Mouse (Mus musculus): ENCODE data around the gene Sash3. TPM values are rescaled to one million over a fixed set of nuclear protein-coding genes. Genes with fewer than 3 reads are reported as not detected.
A peak's percentile ranks its signal among the peaks of the same experiment; 100 is the strongest.

Gene Sash3
- polyA plus RNA-seq (2014; fragmentation: Nextera tagmentation; extraction: Ambion mirVana), result 2.1 and 2.6 TPM in 2 replicates

DNA sequence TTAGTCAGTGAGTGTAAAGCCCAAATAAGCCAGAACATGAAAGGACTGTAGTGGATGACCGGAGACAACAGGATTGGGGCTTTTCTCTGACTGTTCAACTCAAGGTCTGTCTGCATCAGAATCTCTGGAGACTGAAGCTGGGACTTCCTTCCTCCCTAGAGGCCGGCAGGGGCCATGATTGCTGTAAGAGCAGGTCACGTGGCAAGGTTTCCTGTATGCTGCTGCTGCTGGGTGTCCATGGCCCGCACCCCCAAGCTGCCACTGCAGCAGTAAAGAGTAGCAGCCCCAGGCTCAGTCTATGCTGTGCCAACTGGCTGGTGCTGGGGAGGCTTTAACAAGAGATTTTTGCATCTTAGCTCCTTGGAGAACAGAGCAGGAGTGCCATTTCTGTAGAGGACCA, at the start of gene Sash3:
TSS of gene Sash3 (plus strand) at position 175 of the 400 bp plus-strand sequence.
- Histone ChIP-seq H3K27ac (ENCODE audit: low read depth) (no peak within 1 kb of the TSS), H3K27me3 (ENCODE audit: insufficient read depth, low read length) (no peaks in the 10 kb centered on the region), H3K9ac (no peak within 1 kb of the TSS), H3K9me3 (ENCODE audit: low read depth, low read length) (no peaks in the 10 kb centered on the region), H3K4me1 (ENCODE audit: insufficient read depth) (no peaks in the 10 kb centered on the region), H3K4me3 (ENCODE audit: low read depth, low read length) (no peak within 1 kb of the TSS), H3K36me3 (ENCODE audit: insufficient read depth) (no peaks in the 10 kb centered on the region), H3K4me2 (no peak within 1 kb of the TSS)
- ATAC-seq (ENCODE audit: insufficient read depth) (no peak), DNase-seq (no peak)
- WGBS, result 77% methylated on average over 4 of the region's 4 CpGs
- TF ChIP-seq CTCF (IDR thresholded peaks at IDR 0.05; ENCODE audit: low read depth), result no peak

DNA sequence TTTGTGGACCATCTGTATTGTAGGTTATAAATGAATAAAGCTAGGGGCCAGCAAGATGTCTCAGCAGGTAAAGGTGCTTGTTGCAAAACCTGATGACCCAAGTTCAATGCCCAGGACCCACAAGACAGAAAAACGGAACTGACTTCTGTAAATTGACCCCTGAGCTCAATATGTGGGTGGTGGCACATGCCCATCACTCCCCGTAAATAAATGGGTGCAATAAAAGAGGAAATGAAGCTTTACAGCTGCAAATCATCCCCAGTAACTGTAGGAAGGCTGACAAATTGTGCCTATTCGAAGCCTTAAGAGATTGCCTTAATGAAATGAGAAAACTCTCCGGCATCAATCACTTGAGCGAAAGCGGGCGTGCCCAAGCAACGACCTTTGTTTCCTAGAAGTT, 49.7 kb upstream of the Sash3 start:
- no peak overlapping the region for H3K27ac ChIP-seq (ENCODE audit: low read depth)
- H3K4me2 ChIP-seq, result no peak overlapping the region
- DNase-seq (no peak), ATAC-seq (ENCODE audit: insufficient read depth) (no peak)
- 63% methylated on average over 8 of the region's 8 CpGs for WGBS
- no peaks in the 10 kb centered on the region for H3K9me3 ChIP-seq (ENCODE audit: low read depth, low read length)
- no peaks in the 10 kb centered on the region; the same call in 1 of the 2 replicates for H3K4me1 ChIP-seq (ENCODE audit: insufficient read depth)
- H3K4me3 ChIP-seq (ENCODE audit: low read depth, low read length), result no peak overlapping the region
- H3K27me3 ChIP-seq (ENCODE audit: insufficient read depth, low read length), result no peaks in the 10 kb centered on the region
- no peak for TF ChIP-seq CTCF (IDR thresholded peaks at IDR 0.05; ENCODE audit: low read depth)
- H3K9ac ChIP-seq, result no peak overlapping the region
- H3K36me3 ChIP-seq (ENCODE audit: insufficient read depth), result no peaks in the 10 kb centered on the region

DNA sequence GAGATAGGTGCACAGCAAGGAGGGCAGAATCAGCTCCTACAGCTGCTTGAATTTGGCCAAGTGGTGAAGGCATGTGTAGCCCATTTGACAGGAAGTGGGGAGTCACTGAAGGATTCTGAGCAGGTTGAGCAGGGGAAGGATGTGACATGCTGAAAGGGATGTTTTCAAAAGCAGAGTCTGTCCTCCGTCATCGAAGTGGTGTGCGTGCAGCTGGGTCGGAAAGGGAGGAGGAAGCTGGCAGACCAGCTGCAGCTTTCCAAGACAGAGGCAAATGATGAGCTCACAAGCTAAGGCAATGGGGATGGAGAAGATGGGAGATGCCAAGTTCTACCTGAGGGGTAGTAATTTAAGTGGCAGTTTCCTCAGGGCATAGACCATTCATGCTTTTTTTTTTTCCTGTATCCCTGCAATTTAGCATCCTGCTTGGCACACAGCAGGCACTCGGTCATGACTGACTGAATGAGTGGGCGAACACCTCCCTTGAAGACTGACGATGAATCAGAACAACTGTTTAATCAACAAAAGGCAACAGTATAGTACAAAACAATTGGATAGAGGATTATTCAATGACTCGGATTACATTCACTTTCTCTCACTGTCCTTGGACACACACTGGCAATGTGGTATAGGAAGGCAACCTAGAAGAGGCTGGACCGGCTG, 47.6 kb upstream of the Sash3 start:
- WGBS, result 77% methylated on average over 9 of the region's 9 CpGs
- DNase-seq, result no peak
- H3K27me3 ChIP-seq (ENCODE audit: insufficient read depth, low read length), result no peaks in the 10 kb centered on the region

DNA sequence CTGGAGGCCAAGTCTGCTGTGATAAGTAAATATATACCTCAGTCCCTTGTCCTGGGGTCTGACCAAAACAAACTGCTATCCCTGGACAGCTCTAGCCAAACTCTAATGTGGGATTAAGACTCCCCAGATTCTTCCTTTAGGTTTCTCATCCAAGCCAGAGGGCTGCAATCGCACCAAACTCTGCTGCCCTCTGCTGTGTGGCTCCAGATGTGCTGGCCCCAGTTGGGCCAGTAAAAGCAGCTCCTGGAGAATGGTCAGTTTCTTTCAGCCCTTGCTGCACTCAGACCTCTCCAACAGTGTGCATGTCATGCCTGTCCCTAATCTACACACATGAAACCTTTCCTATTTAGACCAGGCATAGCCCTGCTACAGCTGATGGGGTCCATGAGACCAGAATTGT, 46.4 kb upstream of the Sash3 start:
- no peaks in the 10 kb centered on the region for H3K27me3 ChIP-seq (ENCODE audit: insufficient read depth, low read length)
- H3K4me3 ChIP-seq (ENCODE audit: low read depth, low read length), result no peak overlapping the region
- H3K4me1 ChIP-seq (ENCODE audit: insufficient read depth), result no peaks in the 10 kb centered on the region
- no peak overlapping the region for H3K27ac ChIP-seq (ENCODE audit: low read depth)
- ATAC-seq (ENCODE audit: insufficient read depth) (no peak), DNase-seq (peak; percentile 63)
- no peaks in the 10 kb centered on the region for H3K9me3 ChIP-seq (ENCODE audit: low read depth, low read length)
- H3K36me3 ChIP-seq (ENCODE audit: insufficient read depth), result no peaks in the 10 kb centered on the region
- H3K4me2 ChIP-seq, result no peak overlapping the region
- peak; percentile 57 for TF ChIP-seq CTCF (IDR thresholded peaks at IDR 0.05; ENCODE audit: low read depth)
- H3K9ac ChIP-seq, result no peak overlapping the region
- 6% methylated on average over 1 of the region's 1 CpGs for WGBS

More for the DNA sequence above, 47.6 kb upstream of the Sash3 start:
- Histone ChIP-seq H3K9ac (no peak overlapping the region), H3K4me3 (ENCODE audit: low read depth, low read length) (no peak overlapping the region), H3K4me2 (no peak overlapping the region), H3K36me3 (ENCODE audit: insufficient read depth) (no peaks in the 10 kb centered on the region), H3K4me1 (ENCODE audit: insufficient read depth) (no peaks in the 10 kb centered on the region), H3K9me3 (ENCODE audit: low read depth, low read length) (no peaks in the 10 kb centered on the region), H3K27ac (ENCODE audit: low read depth) (no peak overlapping the region)
- no peak for TF ChIP-seq CTCF (IDR thresholded peaks at IDR 0.05; ENCODE audit: low read depth)
- no peak for ATAC-seq (ENCODE audit: insufficient read depth)

DNA sequence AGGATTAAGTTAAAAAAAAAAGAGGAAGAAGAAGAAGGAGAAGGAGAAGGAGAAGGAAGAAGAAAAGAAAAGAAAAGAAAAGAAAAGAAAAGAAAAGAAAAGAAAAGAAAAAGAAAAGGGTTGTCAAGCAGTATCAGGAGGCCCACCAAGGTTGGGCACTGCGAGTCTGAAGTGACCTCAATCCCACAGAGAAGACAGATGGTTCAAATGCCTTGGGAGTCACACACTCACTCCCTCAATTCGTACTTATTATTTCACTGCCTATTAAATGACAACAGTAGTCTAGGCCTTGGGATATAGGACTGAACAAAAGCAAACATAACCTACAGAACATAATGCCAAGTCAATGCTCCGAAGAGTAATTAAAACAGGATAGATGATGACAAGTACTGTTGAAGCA, 43.0 kb upstream of the Sash3 start:
- 77% methylated on average over 3 of the region's 3 CpGs for WGBS
- H3K9me3 ChIP-seq (ENCODE audit: low read depth, low read length), result no peaks in the 10 kb centered on the region
- no peaks in the 10 kb centered on the region for H3K36me3 ChIP-seq (ENCODE audit: insufficient read depth)
- no peak for DNase-seq
- no peak for TF ChIP-seq CTCF (IDR thresholded peaks at IDR 0.05; ENCODE audit: low read depth)
- H3K4me1 ChIP-seq (ENCODE audit: insufficient read depth), result no peaks in the 10 kb centered on the region
- no peak overlapping the region for H3K4me3 ChIP-seq (ENCODE audit: low read depth, low read length)
- no peaks in the 10 kb centered on the region for H3K27me3 ChIP-seq (ENCODE audit: insufficient read depth, low read length)
- no peak overlapping the region for H3K4me2 ChIP-seq
- no peak overlapping the region for H3K9ac ChIP-seq
- no peak for ATAC-seq (ENCODE audit: insufficient read depth)
- no peak overlapping the region for H3K27ac ChIP-seq (ENCODE audit: low read depth)

DNA sequence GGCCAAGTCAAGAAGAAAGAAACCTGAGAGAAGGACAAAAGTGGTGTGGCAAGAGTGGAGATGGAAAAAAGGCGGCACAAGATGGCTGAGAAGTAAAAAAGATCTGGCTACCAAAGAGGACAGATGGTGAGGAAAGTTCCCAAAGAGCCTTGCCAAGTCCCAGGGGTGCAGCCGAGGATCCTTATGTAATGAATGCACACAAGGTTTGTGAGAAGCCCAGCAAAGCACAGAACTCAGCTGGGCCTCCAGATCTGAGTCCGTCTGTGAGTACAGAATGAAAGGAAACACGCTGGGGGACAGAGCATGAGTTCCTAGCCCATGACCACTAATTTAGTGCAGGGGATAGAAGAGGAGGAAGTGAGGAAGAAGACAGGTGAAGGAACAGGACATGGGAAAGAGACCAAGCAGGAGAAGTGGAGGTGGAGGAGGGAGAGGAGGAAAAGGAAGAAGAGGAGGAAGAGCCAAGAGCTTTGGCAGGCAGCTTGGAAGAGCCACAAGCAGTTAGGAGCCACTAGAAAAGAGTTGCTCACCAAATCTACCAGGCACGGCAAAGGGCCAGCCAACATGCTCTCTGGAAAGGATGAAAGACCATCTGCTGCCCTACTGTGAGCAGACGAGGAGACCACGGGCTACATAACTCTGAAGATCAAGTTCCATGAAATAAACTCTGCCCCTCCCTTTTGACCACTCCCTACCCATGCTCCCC, 41.3 kb upstream of the Sash3 start:
- 0 out of 2 replicates have a peak, but pooled peaks cover 3% of the 10 kb centered on the region for H3K4me1 ChIP-seq (ENCODE audit: insufficient read depth)
- H3K36me3 ChIP-seq (ENCODE audit: insufficient read depth), result no peaks in the 10 kb centered on the region
- H3K4me2 ChIP-seq, result no peak overlapping the region
- H3K9me3 ChIP-seq (ENCODE audit: low read depth, low read length), result no peaks in the 10 kb centered on the region
- no peak overlapping the region for H3K27ac ChIP-seq (ENCODE audit: low read depth)
- no peak for TF ChIP-seq CTCF (IDR thresholded peaks at IDR 0.05; ENCODE audit: low read depth)
- 74% methylated on average over 7 of the region's 7 CpGs for WGBS
- ATAC-seq (ENCODE audit: insufficient read depth) (no peak), DNase-seq (no peak)
- no peak overlapping the region for H3K9ac ChIP-seq
- no peak overlapping the region for H3K4me3 ChIP-seq (ENCODE audit: low read depth, low read length)
- H3K27me3 ChIP-seq (ENCODE audit: insufficient read depth, low read length), result no peaks in the 10 kb centered on the region

DNA sequence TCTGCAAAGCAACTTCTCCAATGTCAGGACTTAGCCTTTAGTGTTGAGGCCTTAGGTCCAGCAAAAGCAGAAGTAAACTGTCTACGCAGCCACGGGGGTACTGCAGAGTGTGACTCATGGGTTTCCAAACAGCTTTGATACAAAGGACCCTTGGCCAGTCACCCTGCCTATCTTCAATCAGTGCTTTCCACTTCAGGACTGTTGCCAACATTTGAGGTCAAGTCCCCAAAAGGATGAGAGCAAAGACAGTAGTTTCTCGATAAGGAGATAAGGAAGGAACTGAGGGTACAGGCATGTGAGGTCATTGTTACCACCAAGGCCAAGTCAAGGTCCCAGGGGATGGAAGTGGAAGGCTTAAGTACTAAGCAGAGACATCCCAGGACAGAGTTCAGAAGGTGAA, 40.0 kb upstream of the Sash3 start:
- no peak for ATAC-seq (ENCODE audit: insufficient read depth)
- Histone ChIP-seq H3K27me3 (ENCODE audit: insufficient read depth, low read length) (no peaks in the 10 kb centered on the region), H3K4me3 (ENCODE audit: low read depth, low read length) (no peak overlapping the region), H3K4me1 (ENCODE audit: insufficient read depth) (0 out of 2 replicates have a peak, but pooled peaks cover 3% of the 10 kb centered on the region), H3K4me2 (no peak overlapping the region), H3K27ac (ENCODE audit: low read depth) (no peak overlapping the region), H3K9me3 (ENCODE audit: low read depth, low read length) (no peaks in the 10 kb centered on the region), H3K36me3 (ENCODE audit: insufficient read depth) (no peaks in the 10 kb centered on the region), H3K9ac (no peak overlapping the region)
- TF ChIP-seq CTCF (IDR thresholded peaks at IDR 0.05; ENCODE audit: low read depth), result no peak
- 46% methylated on average over 3 of the region's 3 CpGs for WGBS
- no peak for DNase-seq

Measured in lung, embryonic 14.5 days (tissue).